Mouse (Mus musculus) heart, postnatal 25 days (tissue): ENCODE measurements around the gene Bspry. TPM values are rescaled to one million over a fixed set of nuclear protein-coding genes. Genes with fewer than 3 reads are reported as not detected.
A peak's percentile ranks its signal among the peaks of the same experiment; 100 is the strongest.

Experiments
- DNase-seq: peaks from one replicate; pipeline ENCODE4 v3.0.0; 2022; ENCODE audit warnings: low spot score
- intact Hi-C: fragments of 180-260 bp; cut with DNase I; formaldehyde crosslinking; loops from one replicate; pipeline ENCODE4 v1.15.1; 2025
- total RNA-seq, 2 experiments: library from RNA; stranded (reverse); gene quantifications; 2 replicates each; pipeline ENCODE4 v1.2.3; 2021

The Bspry gene
- total RNA-seq, 2 experiments from 2014 or later: not detected

DNA sequence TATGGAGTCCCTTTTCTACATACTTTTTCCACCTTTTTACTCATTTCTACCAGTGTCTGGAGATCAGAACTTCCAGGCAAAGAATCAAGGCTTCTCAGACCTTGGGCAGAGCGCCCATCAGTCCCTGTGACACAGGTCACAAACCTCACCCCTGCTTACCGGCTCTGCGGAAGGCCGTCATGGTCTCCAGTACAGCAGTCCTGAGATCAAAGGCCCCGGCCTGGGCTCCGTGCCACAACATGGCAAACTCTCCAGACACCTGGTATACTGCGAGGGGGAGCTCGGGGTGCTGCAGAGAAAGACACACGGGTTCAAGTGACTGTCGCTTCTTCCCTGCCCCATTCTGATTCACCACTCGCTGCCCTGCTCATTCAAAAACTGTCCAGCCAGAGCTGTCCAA, 30.1 kb downstream of the Bspry start:
- intact Hi-C loops: loop anchor here (5.0 to 10.0 kb wide), 3 partner anchors 53 to 305 kb away; no protein-coding TSS in a partner anchor
- DNase-seq: no peak

GRCm38 (mm10) chr4:62513998-62514506, 34.2 kb downstream of the Bspry start:
- DNase-seq: no peak
- intact Hi-C loops: loop anchor here (10.0 kb wide), 1 partner anchor 309 kb away; no protein-coding TSS in a partner anchor

- DNase-seq: no peak
- intact Hi-C loops: loop anchor here (5.0 to 10.0 kb wide), 3 partner anchors 88 to 310 kb away; partner anchors contain the start of genes Cdc26 and Prpf4
Observed at GRCm38 (mm10) chr4:62514995-62515394, 35.1 kb downstream of the Bspry start.

GRCm38 (mm10) chr4:62515490-62515889, 35.6 kb downstream of the Bspry start:
- intact Hi-C loops: loop anchor here (5.0 to 10.0 kb wide), 3 partner anchors 88 to 311 kb away; partner anchors contain the start of genes Cdc26 and Prpf4
- no peak for DNase-seq

GRCm38 (mm10) chr4:62516079-62516478, 36.2 kb downstream of the Bspry start:
- intact Hi-C loops: loop anchor here (5.0 to 10.0 kb wide), 3 partner anchors 89 to 311 kb away; partner anchors contain the start of genes Cdc26 and Prpf4
- peak; percentile 60 for DNase-seq

GRCm38 (mm10) chr4:62516579-62516978, 36.7 kb downstream of the Bspry start:
- no peak for DNase-seq
- intact Hi-C loops: loop anchor here (5.0 to 10.0 kb wide), 3 partner anchors 89 to 312 kb away; partner anchors contain the start of genes Cdc26 and Prpf4

DNA sequence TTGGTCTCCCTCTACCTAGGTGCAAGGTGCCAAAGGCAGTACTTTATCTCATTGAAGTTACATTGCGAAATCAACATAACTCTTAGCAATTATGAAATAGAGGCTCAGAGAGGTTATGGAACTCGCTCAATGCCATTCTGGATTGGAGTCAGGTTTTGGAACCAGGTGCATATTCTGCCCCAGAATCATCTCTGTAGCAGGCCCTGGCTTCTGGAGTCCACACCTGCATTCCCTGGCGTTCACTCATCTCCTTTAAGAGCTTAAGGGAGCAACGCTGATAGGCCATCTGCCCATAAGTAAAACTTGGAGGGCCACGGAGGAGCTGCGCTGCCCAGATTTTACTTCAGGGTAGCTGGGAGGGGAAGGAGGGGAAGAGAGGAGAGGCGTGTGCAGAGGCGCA, 37.2 kb downstream of the Bspry start:
- intact Hi-C loops: loop anchor here (5.0 to 10.0 kb wide), 3 partner anchors 90 to 312 kb away; partner anchors contain the start of genes Cdc26 and Prpf4

GRCm38 (mm10) chr4:62517538-62518415, 37.9 kb downstream of the Bspry start:
- no peak for DNase-seq
- intact Hi-C loops: loop anchor here (5.0 to 10.0 kb wide), 3 partner anchors 90 to 313 kb away; partner anchors contain the start of genes Cdc26 and Prpf4

More for the DNA sequence above, 37.2 kb downstream of the Bspry start:
- DNase-seq: no peak

DNA sequence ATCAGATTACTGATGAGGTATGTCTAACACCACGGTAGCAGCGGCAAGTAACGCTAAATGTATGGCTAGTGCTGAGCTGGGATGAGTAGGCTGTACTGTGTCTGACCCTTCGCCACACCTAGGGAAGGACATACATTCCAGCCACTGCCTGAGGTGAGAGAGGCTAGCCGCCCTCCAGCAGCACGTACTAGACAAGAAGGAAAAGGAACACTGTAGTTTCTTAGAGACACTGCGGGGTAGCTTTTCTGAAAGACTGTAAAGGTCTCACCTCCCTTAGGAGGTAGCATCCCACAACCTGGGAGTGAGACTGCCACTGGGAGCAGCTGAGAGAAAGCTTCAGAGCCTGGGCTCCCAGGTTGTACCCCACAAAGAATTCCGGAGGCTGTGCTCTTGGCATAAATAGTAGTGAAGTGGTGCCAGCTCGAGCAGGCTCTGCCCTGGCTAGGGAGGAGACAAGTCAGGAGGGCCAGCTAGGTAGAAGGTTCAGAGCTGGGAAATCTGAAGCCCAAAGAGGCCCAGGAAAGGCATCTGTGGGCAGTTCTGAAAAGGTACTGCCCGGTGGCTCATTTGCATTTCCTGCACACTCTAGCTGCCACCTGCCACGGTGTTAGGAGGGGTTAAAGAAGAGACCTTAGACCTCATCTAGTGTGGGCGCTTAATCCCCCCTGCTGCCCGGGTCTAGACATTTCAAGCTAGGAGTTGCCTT, 38.7 kb downstream of the Bspry start:
- intact Hi-C loops: loop anchor here (5.0 to 10.0 kb wide), 3 partner anchors 91 to 314 kb away; partner anchors contain the start of genes Cdc26 and Prpf4
- no peak for DNase-seq

- intact Hi-C loops: loop anchor here (5.0 to 10.0 kb wide), 3 partner anchors 92 to 314 kb away; partner anchors contain the start of genes Cdc26 and Prpf4
- no peak for DNase-seq
Observed at GRCm38 (mm10) chr4:62519122-62519848, 39.4 kb downstream of the Bspry start.

DNA sequence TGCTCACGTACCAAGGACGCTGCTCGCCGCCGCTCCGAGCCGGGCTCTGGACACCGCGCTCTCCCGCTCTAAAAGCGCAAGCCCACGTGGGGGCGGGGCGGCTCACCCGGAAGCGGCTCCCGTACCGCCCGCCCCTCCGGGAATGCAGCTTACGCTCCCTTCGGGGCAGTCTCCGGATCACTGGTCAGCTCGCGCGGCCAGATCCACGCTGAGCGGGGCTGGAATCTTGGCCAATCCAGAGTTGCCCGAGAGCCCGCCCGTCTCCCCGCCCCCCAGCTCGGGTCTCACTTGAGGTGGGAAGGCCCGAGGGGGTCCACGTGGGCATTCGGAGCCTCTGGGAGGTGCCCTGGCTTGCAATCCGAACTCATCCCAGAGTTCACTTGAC, 40.0 kb downstream of the Bspry start, which contains the start of gene Alad:
TSS of gene Alad (minus strand) at position 70 of the 385 bp plus-strand sequence.
- intact Hi-C loops: loop anchor here (5.0 to 10.0 kb wide), 3 partner anchors 93 to 315 kb away; partner anchors contain the start of genes Cdc26 and Prpf4
- peak; percentile 79 for DNase-seq

DNA sequence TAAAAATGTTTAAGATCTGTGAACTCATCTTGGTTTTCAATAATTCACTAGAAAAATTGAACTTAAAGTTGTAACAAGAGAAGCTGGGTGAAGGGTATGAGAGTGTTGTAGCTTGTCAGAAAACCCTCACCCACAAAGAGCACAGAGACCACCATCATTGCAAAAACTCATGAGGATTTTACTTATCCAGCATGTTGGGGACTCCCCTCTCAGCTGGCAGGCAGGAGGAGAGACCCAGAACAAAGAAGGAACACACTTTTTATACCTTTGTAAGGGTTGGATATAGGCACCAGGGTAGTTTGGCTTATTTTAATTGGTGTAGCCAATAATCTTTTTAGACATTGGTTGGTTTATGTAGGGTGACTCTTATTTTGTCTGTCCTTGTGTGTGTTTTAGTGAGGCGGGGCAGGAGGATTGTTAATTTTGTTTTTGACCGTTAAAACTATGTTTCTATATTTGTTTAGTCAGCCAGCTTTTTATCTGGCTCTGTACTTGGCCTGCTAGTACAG, 41.1 kb downstream of the Bspry start:
- no peak for DNase-seq
- intact Hi-C loops: no loop called here

GRCm38 (mm10) chr4:62524651-62525488, 45.0 kb downstream of the Bspry start, which contains the start of the genes Pole3 and 4933430I17Rik:
Gene Pole3, minus strand, starts transcription at chr4:62525068.
Gene 4933430I17Rik, plus strand, starts transcription at chr4:62525369.
- intact Hi-C loops: loop anchor here (2.0 kb wide), 1 partner anchor 22 kb away; the partner anchor contains the start of gene Hdhd3

GRCm38 (mm10) chr4:62525489-62525811, 45.6 kb downstream of the Bspry start:
- DNase-seq: no peak
- intact Hi-C loops: loop anchor here (2.0 kb wide), 1 partner anchor 23 kb away; the partner anchor contains the start of gene Hdhd3

More at GRCm38 (mm10) chr4:62524651-62525488, 45.0 kb downstream of the Bspry start, which contains the start of the genes Pole3 and 4933430I17Rik:
- peak; percentile 93 for DNase-seq

GRCm38 (mm10) chr4:62526256-62526655, 46.4 kb downstream of the Bspry start:
- intact Hi-C loops: no loop called here
- DNase-seq: no peak

DNA sequence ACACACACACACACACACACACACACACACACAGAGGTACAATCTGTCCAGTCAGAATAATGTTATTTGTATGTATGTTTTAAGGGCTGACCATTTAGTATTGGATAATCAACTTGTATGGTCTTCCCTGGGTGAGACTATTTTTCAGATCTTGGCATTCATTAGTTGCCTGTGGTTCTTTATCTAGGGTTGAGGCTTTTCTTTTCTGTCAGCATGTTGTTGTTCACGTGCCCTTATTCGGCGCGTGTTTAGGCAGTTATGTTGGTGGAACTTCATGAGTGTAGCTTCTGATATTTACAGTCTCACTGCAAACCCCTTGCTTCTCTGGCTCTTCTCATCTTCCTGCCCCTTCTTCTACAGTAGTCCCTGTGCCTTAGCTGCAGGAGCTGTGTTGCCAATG, 47.8 kb downstream of the Bspry start:
- DNase-seq: no peak
- intact Hi-C loops: no loop called here

DNA sequence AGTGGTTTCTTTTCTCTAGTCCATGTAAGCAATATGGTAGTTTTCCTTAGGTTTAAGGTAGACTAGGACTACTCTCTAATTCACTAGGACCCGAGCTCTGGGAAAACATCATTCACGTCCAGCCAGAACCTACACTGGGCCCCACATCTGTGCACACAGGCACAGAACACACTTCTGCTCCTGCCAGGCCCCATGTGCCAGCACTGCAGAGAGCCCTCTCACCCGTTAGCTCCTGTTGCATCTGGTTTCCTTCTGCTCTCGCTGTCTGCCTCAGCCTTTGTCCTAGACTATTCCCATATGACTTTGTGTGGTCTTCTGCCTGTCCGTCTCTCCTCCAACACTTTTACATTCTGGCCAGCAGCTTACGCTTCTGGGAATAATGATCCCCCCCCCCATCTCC, 53.9 kb downstream of the Bspry start:
- no peak for DNase-seq
- intact Hi-C loops: no loop called here

DNA sequence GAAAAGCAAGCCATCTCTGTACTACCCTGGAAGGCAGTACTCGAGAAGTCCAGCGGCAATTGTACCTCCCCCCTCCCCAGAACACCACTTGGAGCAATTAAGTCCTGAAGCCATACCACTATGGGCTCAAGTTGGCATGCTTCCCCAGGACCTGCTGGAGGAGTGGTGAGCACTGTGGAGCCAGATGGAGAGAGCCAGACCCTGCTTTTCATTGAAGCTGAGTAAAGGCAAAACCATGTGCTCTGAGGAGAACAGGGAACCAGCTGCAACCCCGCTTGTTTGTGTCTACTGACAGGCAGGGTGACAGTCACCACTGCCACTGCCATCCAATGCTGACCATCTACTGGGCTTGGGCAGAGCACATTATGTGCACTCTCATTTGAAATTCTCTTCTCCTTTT, 61.9 kb downstream of the Bspry start:
- intact Hi-C loops: no loop called here
- DNase-seq: no peak
